In the genomic region with DNA sequence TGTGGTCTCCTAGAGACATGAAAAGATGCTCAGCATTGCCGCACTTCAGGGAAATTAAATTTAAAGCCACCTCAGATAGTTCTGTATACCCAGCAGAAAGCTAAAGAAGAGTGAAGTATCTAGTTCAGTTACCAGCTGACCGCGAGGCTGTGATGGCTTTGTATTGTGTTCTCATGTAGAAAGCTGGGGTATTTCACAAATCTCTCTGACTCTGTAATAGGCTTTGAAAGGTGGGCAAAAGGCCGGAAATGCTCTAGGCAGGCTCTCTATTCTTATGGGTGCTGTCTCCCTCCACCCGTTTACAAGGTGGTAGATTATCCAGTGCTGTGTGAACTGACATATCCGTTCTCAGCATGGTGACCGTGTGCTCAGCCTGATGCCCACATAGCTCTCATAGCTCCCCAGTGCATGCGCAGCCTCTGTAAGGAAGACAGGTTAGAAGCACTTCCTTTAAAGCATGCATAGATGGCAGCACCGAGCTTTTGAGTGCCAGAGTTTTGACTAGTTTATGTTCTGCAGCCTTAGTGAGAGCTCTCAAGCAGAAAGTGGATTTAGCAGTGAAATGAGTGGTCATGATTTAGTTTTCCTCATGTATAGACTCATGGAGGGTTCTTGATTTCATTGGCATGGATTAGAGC, we compare ENCODE assay signal across 9 mouse cellular contexts. TPM values are rescaled to one million over a fixed set of nuclear protein-coding genes. Genes with fewer than 3 reads are reported as not detected.
DNase-seq lines count a peak whose midpoint lies in the region; ATAC-seq and TF ChIP-seq lines count a peak whose summit lies in the region.
"Had no signal": no experiment of that assay in that cellular context is flagged by ENCODE, and none has a peak within 500 bp of the region (broad histone marks: within the 10 kb centered on the region; RNA-seq: fewer than 3 reads in every experiment).

No protein-coding gene starts in this region.

- no peak overlapping the region for H3K4me3 ChIP-seq in forebrain, embryonic 12.5 days (replicated peaks)
- no peak overlapping the region for H3K4me3 ChIP-seq in kidney, adult 2 months (ENCODE audit: insufficient read depth, low read depth, low read length)
- H3K4me3 ChIP-seq in midbrain, postnatal 0 days (ENCODE audit: low read depth, low read length), result no peak overlapping the region
- H3K4me3 ChIP-seq: liver, embryonic 15.5 days had no signal

- 56% methylated on average over 9 of the region's 9 CpGs for WGBS in forebrain, embryonic 12.5 days
- 54% methylated on average over 9 of the region's 9 CpGs for WGBS in kidney, adult 2 months
- WGBS in midbrain, postnatal 0 days, result 48% methylated on average over 9 of the region's 9 CpGs

- intact Hi-C loops in left cerebral cortex, postnatal 36 days (cut with DNase I), result no loop called here

- TF ChIP-seq CTCF in kidney, adult 2 months (conservative IDR thresholded peaks at IDR 0.05; ENCODE audit: insufficient read depth, insufficient read length, low read depth, low read length), result peak; percentile 44; the same call in 1 of the 2 replicates
- peak; percentile 87 for TF ChIP-seq CTCF in midbrain, postnatal 0 days (IDR thresholded peaks at IDR 0.05)

- H3K27ac ChIP-seq in forebrain, embryonic 12.5 days, result no peak overlapping the region
- H3K27ac ChIP-seq in kidney, adult 2 months (ENCODE audit: insufficient read depth, low read depth, low read length), result no peak overlapping the region
- no peak overlapping the region for H3K27ac ChIP-seq in midbrain, postnatal 0 days (ENCODE audit: low read depth, low read length)
- H3K27ac ChIP-seq: liver, embryonic 15.5 days had no signal

- no peak overlapping the region for H3K9ac ChIP-seq in forebrain, embryonic 12.5 days
- H3K9ac ChIP-seq in midbrain, postnatal 0 days (replicated peaks; ENCODE audit: low read length, poor library complexity, severe bottlenecking), result no peak overlapping the region
- H3K9ac ChIP-seq: liver, embryonic 15.5 days had no signal

- peaks cover 9% of the 10 kb centered on the region; the same call in 1 of the 2 replicates for H3K4me1 ChIP-seq in forebrain, embryonic 12.5 days
- no peaks in the 10 kb centered on the region for H3K4me1 ChIP-seq in kidney, adult 2 months (ENCODE audit: control insufficient read depth, insufficient read depth, low read length)
- H3K4me1 ChIP-seq in midbrain, postnatal 0 days (ENCODE audit: insufficient read depth, low read length), result no peaks in the 10 kb centered on the region
- H3K4me1 ChIP-seq: liver, embryonic 15.5 days had no signal

- DNase-seq in CD4-positive, CD25-positive, alpha-beta regulatory T cell, adult 2 months (ENCODE audit: low read depth, low spot score), result peak; percentile 46
- DNase-seq in adrenal gland, postnatal 14 days, result peak; percentile 36
- peak; percentile 21 for DNase-seq in kidney, adult 2 months
- peak; percentile 46 to 49 for DNase-seq in left cerebral cortex, postnatal 36 days (ENCODE audit: low spot score in 2 of 2)
- DNase-seq in midbrain, postnatal 0 days (ENCODE audit: low spot score), result peak; percentile 85
- DNase-seq in thymus, postnatal 4 days, result peak; percentile 50

- no peaks in the 10 kb centered on the region for H3K9me3 ChIP-seq in forebrain, embryonic 12.5 days
- no peaks in the 10 kb centered on the region for H3K9me3 ChIP-seq in midbrain, postnatal 0 days (ENCODE audit: low read length)
- H3K9me3 ChIP-seq: liver, embryonic 15.5 days had no signal

- H3K27me3 ChIP-seq in forebrain, embryonic 12.5 days, result no peaks in the 10 kb centered on the region
- no peaks in the 10 kb centered on the region for H3K27me3 ChIP-seq in kidney, adult 2 months (replicated peaks; ENCODE audit: control insufficient read depth, insufficient read depth, low read length)
- H3K27me3 ChIP-seq in midbrain, postnatal 0 days (ENCODE audit: insufficient read depth, low read length), result no peaks in the 10 kb centered on the region
- H3K27me3 ChIP-seq: liver, embryonic 15.5 days had no signal

- no peak for TF ChIP-seq POLR2A in kidney, adult 2 months (IDR thresholded peaks at IDR 0.05; ENCODE audit: low read depth, low read length)

- H3K36me3 ChIP-seq in forebrain, embryonic 12.5 days (replicated peaks), result no peaks in the 10 kb centered on the region
- no peaks in the 10 kb centered on the region for H3K36me3 ChIP-seq in kidney, adult 2 months (ENCODE audit: control insufficient read depth, insufficient read depth, low read length)
- no peaks in the 10 kb centered on the region for H3K36me3 ChIP-seq in midbrain, postnatal 0 days (ENCODE audit: insufficient read depth, low read length)
- H3K36me3 ChIP-seq: liver, embryonic 15.5 days had no signal

- no peak for ATAC-seq in CD4-positive, CD25-positive, alpha-beta regulatory T cell, adult 4 months
- peak; percentile 71; the same call in 1 of the 2 replicates for ATAC-seq in forebrain, embryonic 12.5 days (ENCODE audit: low FRiP score)
- peak; percentile 76 for ATAC-seq in midbrain, postnatal 0 days (ENCODE audit: low FRiP score)

- no peak overlapping the region for H3K4me2 ChIP-seq in forebrain, embryonic 12.5 days
- H3K4me2 ChIP-seq in midbrain, postnatal 0 days (ENCODE audit: low read depth, low read length, poor library complexity, severe bottlenecking), result no peak overlapping the region
- H3K4me2 ChIP-seq: liver, embryonic 15.5 days had no signal

RNA-seq across cellular contexts. Expression of gene Bbs9, which starts 57.4 kb away (rescaled TPM):
- 10 to 100 TPM; 16.7 to 17.4 TPM for polyA plus RNA-seq in CD4-positive, CD25-positive, alpha-beta regulatory T cell, adult 4 months (2017; shearing (Covaris generic))
- 14.3 and 18.7 TPM in 2 replicates for total RNA-seq in adrenal gland, postnatal 14 days (2021)
- 20.0 and 20.4 TPM in 2 replicates for polyA plus RNA-seq in forebrain, embryonic 12.5 days (2016; fragmentation: Nextera tagmentation; extraction: Ambion mirVana)
- 12.7 and 14.1 TPM in 2 replicates for polyA plus RNA-seq in kidney, adult 2 months (2012; rRNA removed)
- total RNA-seq in left cerebral cortex, postnatal 36 days (2021), result 10 to 100 TPM; 36.7 to 37.6 TPM
- total RNA-seq in midbrain, postnatal 0 days (2014; rRNA removed), result 38.2 and 40.0 TPM in 2 replicates
- polyA plus RNA-seq in midbrain, postnatal 0 days (2015; fragmentation: Nextera tagmentation; extraction: Ambion mirVana), result 19.7 and 22.6 TPM in 2 replicates

Comparison
In these comparisons a context has a peak if more than half of its experiments do, and no peak if none do; other contexts are left out.
1. DNase-seq: peak in every context shown above with its lines; median percentile 85 in midbrain, postnatal 0 days; 50 in thymus, postnatal 4 days; 48 in left cerebral cortex, postnatal 36 days; 46 in CD4-positive, CD25-positive, alpha-beta regulatory T cell, adult 2 months; 36 in adrenal gland, postnatal 14 days; 21 in kidney, adult 2 months.